Mouse (Mus musculus) CD4-positive, CD25-positive, alpha-beta regulatory T cell, adult 4 months (primary cell): ENCODE measurements around the gene Il10. TPM values are rescaled to one million over a fixed set of nuclear protein-coding genes. Genes with fewer than 3 reads are reported as not detected.

Experiments used
- ATAC-seq: one replicate; pipeline ENCODE4 v1.8.0; 2017
- polyA plus RNA-seq, 2 experiments: library from polyadenylated mRNA; unstranded; fragments of 100-300 nt; shearing (Covaris generic); gene quantifications; one replicate each; pipeline ENCODE4 v1.2.1; 2017

Il10 gene
- polyA plus RNA-seq, 2 experiments from 2014 or later: 5.9 to 13.6 TPM

DNA sequence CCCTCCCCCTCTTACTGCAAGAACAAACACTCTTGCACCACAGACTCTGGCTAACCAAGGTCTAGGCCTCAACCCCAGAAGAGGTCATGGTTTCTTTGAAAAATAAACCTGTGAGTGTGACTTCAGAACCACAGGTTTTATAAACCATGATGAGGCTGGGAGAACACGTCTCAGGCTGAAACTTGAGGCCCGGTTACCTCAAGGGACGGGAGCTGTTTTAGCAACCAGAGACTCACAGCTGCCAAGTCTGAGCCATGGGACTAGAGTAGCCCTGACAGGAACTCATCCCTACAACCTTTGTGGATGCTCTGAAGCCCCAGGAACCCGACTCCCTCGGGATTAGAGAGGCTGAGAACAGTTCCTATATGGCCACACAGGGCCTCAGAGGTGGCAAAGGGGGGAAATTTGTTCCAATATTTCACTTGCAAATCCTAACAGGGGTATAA, 29.7 kb downstream of the Il10 start:
- peak; percentile 13 for ATAC-seq

GRCm38 (mm10) chr1:131050011-131050410, 30.4 kb downstream of the Il10 start:
- ATAC-seq: no peak

DNA sequence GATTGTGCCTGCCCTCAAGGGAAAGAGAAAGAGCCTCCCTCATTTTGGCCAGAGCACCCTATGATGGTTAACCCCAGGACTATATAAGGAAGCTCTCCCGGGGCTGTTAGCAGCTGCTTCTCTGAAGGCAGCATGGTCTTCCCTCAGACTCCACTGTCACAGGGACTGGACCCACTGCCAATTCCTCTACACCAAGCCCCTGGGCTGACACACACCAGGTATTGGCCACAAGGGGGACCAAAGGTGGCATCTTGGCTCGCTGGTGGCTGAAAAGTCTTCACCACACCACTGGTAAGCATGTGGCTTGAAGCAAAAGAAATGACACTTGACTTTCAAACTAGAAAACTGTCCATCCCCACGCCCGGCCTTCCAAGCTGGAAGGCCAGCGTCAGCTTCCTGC, 31.0 kb downstream of the Il10 start:
- ATAC-seq: no peak

DNA sequence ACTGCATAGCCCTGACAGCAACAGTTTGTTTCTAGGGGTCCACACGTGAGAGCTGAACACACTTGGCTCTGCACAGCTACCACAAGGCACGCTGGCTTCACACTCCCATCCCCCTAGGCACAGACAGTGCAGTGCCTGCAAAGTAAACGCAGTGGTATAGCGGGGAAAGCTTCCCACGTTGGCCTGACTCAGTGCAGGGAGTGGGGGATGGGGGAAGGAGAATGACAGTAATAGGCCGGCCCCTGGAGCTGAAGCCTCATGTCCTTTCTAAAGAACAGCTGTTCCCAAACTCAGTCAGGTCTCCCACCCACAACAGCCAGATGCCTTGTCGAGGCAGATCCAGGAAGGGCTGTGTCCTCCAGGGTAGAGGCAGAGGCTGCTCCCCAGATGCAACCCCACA, 31.4 kb downstream of the Il10 start:
- ATAC-seq: no peak

DNA sequence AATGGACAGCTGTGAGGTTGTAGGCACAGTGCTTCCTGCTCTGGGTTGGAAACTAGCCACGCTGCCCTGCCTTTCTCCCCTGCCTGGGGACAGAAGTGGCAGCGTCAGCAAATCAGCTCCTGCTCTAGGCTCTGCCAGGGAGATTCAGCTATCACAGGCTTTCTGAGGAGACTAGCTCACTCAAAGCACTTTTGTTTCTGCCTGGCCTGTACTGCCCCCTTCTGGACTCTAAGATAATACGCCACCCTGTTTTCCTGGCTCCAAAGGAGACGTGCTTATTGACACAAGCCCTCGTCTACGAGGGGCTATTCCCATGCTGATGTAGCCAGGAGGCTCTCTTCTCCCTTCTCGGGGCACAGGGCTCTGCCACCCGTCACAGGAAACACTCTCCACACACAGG, 33.6 kb downstream of the Il10 start:
- peak; percentile 82 for ATAC-seq

GRCm38 (mm10) chr1:131053656-131054055, 34.0 kb downstream of the Il10 start:
- ATAC-seq: no peak

GRCm38 (mm10) chr1:131054251-131054650, 34.6 kb downstream of the Il10 start:
- ATAC-seq: no peak

GRCm38 (mm10) chr1:131058431-131058830, 38.8 kb downstream of the Il10 start:
- ATAC-seq: no peak

DNA sequence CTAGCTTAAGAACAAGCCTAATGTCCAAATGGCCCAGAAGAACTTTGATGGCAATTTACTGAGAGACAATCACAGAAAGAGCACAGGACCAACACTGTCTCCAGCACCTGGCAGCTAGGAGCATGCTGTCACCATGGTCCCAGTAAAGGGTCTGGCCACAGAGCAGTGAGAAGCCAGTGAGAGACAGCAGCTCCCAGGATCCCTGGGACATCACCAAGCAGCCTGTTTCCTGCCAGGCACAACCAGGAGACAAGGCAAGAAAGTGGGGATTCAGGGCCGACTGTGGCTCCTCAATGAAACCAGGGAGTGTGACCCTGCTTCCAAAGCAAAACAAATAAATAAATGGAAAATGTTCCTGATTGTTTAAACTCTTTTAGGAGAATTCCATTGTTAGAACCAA, 39.8 kb downstream of the Il10 start:
- no peak for ATAC-seq

- ATAC-seq: no peak
Observed at GRCm38 (mm10) chr1:131059841-131060240, 40.2 kb downstream of the Il10 start.

- peak; percentile 45 for ATAC-seq
Observed at GRCm38 (mm10) chr1:131060290-131061253, 40.9 kb downstream of the Il10 start.

DNA sequence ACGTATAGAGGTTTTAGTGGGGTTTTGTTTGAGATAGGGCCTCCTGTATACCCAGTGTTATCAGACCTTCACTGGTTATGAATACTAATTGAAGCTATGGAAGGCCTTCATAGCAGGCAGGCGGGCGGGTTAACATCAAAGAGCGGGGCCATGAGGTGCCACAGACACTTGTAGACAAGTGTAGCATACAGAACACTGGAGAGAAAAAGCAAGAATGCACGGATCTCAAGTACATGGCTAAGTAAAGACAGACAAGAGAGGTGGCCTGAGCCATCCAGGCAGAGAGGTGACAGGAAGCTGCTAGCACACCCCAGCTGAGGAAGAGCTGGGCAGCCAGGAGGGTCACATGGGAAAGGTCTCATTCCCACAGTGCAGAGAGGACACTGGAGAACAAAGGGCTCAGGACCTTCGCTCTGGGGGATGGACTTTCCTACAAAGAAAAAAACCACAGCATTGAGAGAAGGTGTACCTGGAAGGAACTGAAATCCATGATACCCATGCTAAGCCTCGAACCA, 42.2 kb downstream of the Il10 start:
- ATAC-seq: no peak

- ATAC-seq: no peak
Observed at GRCm38 (mm10) chr1:131062821-131063220, 43.2 kb downstream of the Il10 start.

- ATAC-seq: peak; percentile 24
Observed at GRCm38 (mm10) chr1:131064202-131064601, 44.6 kb downstream of the Il10 start.

DNA sequence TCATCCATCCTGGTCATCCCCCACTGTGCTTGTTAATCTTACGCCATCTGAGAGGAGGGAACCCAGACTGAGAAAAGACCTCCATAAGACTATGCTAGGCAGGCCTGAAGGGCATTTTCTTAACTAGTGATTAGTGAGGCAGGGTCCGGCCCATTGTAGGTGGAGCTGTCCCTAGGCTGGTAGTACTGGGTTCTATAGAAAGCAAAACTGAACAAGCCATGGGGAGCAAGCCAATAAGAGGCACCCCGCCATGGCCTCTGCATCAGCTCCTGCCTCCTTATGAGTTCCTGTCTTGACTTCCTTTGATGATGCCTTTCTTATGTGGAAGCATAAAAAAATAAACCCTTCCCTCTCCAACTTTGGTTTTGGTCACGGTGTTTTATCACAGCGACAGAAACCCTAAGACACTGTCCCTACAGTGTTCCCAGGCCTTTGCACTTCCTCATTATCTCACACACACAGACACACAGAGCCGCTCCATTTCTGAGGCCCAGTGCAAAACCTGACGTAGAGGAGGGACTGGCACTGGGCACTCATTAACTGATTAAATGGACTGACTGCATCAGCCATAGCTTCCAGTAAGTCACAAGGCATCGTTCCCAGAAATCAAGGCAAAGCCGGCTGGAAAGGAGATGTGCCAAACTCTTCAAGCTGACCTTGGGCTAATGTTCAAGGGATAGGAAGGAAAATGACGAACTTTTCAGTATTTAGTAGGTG, 48.5 kb downstream of the Il10 start:
- ATAC-seq: no peak

- ATAC-seq: no peak
Observed at GRCm38 (mm10) chr1:131069010-131069409, 49.4 kb downstream of the Il10 start.

- no peak for ATAC-seq
Observed at GRCm38 (mm10) chr1:131072376-131072990, 52.8 kb downstream of the Il10 start.

DNA sequence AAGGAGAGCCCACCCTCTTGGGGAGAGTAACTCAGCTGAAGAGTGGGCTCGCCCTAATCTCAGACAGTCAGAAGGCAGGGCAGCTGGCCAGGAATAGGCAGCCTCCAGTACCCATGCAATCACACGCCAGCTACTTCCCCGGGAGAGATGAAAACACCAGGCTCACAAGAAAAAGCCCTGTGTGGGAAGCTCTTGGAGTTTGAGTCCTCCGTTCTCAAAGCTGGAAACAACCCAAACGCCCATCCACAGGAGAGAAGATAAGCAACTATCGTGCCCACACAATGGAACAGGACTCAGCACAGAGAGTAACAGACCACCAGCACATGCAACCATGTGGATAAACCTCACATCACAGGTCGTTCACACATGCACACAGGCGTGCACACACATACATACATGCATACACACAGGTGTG, 54.9 kb downstream of the Il10 start:
- no peak for ATAC-seq

Other genes starting within 250 kb of the Il10 start
- under 1 TPM; 0.43 to 0.71 TPM for gene Fcamr, start 218.9 kb upstream of the Il10 start, polyA plus RNA-seq
- gene Pigr, start 193.2 kb upstream of the Il10 start, polyA plus RNA-seq: under 1 TPM in 1 of 2 experiments, not detected in 1; 0.98 TPM
- gene Fcmr, start 154.2 kb upstream of the Il10 start, polyA plus RNA-seq: 1 to 10 TPM; 2.0 to 4.4 TPM
- gene Il24, start 132.4 kb upstream of the Il10 start, polyA plus RNA-seq: not detected
- not detected for gene Il20, start 108.4 kb upstream of the Il10 start, polyA plus RNA-seq
- gene Il19, start 79.7 kb upstream of the Il10 start, polyA plus RNA-seq: not detected
- 10 to 100 TPM in 1 of 2 experiments, 1 to 10 TPM in 1; 5.6 to 10.9 TPM for gene Mapkapk2, start 78.0 kb downstream of the Il10 start, polyA plus RNA-seq
- gene Dyrk3, start 118.5 kb downstream of the Il10 start, polyA plus RNA-seq: under 1 TPM in 1 of 2 experiments, not detected in 1; 0.19 TPM
- 10 to 100 TPM; 52.0 to 75.1 TPM for gene Eif2d, start 133.3 kb downstream of the Il10 start, polyA plus RNA-seq
- 100 to 1,000 TPM; 330 to 423 TPM for gene Rassf5, start 225.4 kb downstream of the Il10 start, polyA plus RNA-seq